Mouse (Mus musculus): ENCODE measurements around the gene Wrap53.

- TF ChIP-seq POLR2A (IDR thresholded peaks at IDR 0.05; ENCODE audit: insufficient read depth, low read depth, low read length) (no peak), CTCF (IDR thresholded peaks at IDR 0.05; ENCODE audit: insufficient read depth, low read depth, low read length) (no peak)
Measured at GRCm38 (mm10) chr11:69592799-69593198, 12.7 kb upstream of the Wrap53 start.
